In the genomic region with DNA sequence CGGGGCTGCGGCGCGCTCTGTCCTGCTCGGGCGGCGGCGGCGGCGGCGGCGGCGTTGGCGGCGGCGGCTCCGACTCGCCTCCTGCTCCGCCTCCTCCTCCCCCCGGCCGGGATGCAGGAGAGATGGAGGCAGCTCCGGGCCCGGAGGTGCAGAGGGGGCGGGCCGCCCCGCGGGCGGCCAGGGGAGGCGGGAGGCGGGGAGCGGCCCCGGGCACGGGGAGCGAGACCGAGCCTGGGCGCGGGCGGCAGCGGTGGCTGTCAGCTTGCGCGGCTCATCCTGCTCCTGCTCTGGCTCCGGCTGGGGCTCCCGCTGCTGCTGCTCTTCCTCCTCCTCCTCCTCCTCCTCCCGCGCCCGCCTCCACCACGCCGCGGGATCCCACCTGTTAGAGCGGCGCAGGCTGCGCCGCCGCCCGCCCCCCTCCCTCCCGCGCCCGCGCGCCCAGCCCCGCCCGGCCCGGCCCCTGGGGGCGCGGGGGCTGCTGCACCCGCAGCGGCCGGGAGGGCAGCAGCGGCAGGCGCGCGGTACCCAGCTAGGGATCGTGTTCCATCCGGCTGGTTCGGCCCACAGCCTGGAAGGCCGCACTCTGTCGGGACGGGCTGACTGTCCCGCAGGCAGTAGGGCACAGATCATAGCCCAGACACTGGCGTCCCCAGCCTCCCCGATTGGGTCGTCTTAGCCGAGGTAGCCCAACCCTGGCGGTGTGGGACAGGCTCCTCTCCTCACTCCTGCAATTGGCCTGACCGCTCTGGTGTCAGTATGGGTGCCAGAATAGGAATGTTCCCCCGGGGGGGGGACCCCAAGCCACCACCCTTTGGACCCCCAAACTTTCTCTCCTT, we compare ENCODE assay signal across 8 mouse cellular contexts. TPM values are rescaled to one million over a fixed set of nuclear protein-coding genes. Genes with fewer than 3 reads are reported as not detected.
DNase-seq lines count a peak whose midpoint lies in the region; ATAC-seq and TF ChIP-seq lines count a peak whose summit lies in the region.

Nol4l (minus strand) TSS at position 41 of the 836 bp plus-strand sequence.

- H3K4me3 ChIP-seq in spleen, adult 2 months (ENCODE audit: extremely low read depth, insufficient read depth, insufficient read length), result peak within 1 kb of the TSS; percentile 44
- H3K4me3 ChIP-seq in brown adipose tissue, adult 24 weeks (ENCODE audit: insufficient read depth, low read depth, low read length), result peak within 1 kb of the TSS; percentile 83
- peak within 1 kb of the TSS; percentile 80 for H3K4me3 ChIP-seq in forebrain, embryonic 15.5 days
- H3K4me3 ChIP-seq in lung, postnatal 0 days (ENCODE audit: low read depth, low read length), result peak within 1 kb of the TSS; percentile 60
- peak within 1 kb of the TSS; percentile 65 for H3K4me3 ChIP-seq in small intestine, adult 2 months (ENCODE audit: low read depth, low read length)

- peak within 1 kb of the TSS; percentile 59 for H3K9ac ChIP-seq in forebrain, embryonic 15.5 days (replicated peaks)
- H3K9ac ChIP-seq in lung, postnatal 0 days (replicated peaks; ENCODE audit: low read depth), result no peak within 1 kb of the TSS; the same call in 1 of the 2 replicates

- WGBS in spleen, adult 2 months, result 5% methylated on average over 58 of the region's 86 CpGs
- under 1% methylated on average over 44 of the region's 86 CpGs for WGBS in forebrain, embryonic 15.5 days
- WGBS in lung, postnatal 0 days, result 9% methylated on average over 26 of the region's 86 CpGs
- WGBS in small intestine, adult 2 months, result 2% methylated on average over 59 of the region's 86 CpGs

- no peaks in the 10 kb centered on the region for H3K36me3 ChIP-seq in spleen, adult 2 months (ENCODE audit: control insufficient read depth, insufficient read depth, low read length)
- no peaks in the 10 kb centered on the region for H3K36me3 ChIP-seq in forebrain, embryonic 15.5 days
- no peaks in the 10 kb centered on the region for H3K36me3 ChIP-seq in lung, postnatal 0 days (ENCODE audit: insufficient read depth, low read length)
- H3K36me3 ChIP-seq in small intestine, adult 2 months (ENCODE audit: control insufficient read depth, insufficient read depth, low read length), result no peaks in the 10 kb centered on the region

- TF ChIP-seq POLR2A in spleen, adult 2 months (IDR thresholded peaks at IDR 0.05; ENCODE audit: low read depth, low read length), result no peak
- no peak for TF ChIP-seq POLR2A in small intestine, adult 2 months (IDR thresholded peaks at IDR 0.05; ENCODE audit: low read depth, low read length)

- peak within 1 kb of the TSS; percentile 73 for H3K4me2 ChIP-seq in forebrain, embryonic 15.5 days (replicated peaks)
- H3K4me2 ChIP-seq in lung, postnatal 0 days (replicated peaks; ENCODE audit: low read depth, low read length), result peak within 1 kb of the TSS; percentile 99

- H3K4me1 ChIP-seq in spleen, adult 2 months (ENCODE audit: control insufficient read depth, insufficient read depth, insufficient read length), result peaks cover 26% of the 10 kb centered on the region
- no peaks in the 10 kb centered on the region; the same call in 1 of the 2 replicates for H3K4me1 ChIP-seq in brown adipose tissue, adult 24 weeks (ENCODE audit: control insufficient read depth, insufficient read depth, insufficient read length, low read length)
- peaks cover 26% of the 10 kb centered on the region for H3K4me1 ChIP-seq in forebrain, embryonic 15.5 days
- 0 out of 2 replicates have a peak, but pooled peaks cover 4% of the 10 kb centered on the region for H3K4me1 ChIP-seq in lung, postnatal 0 days (ENCODE audit: insufficient read depth, low read depth, low read length)
- H3K4me1 ChIP-seq in small intestine, adult 2 months (ENCODE audit: control insufficient read depth, insufficient read depth, insufficient read length, low read length), result no peaks in the 10 kb centered on the region; the same call in 1 of the 2 replicates

- H3K27ac ChIP-seq in spleen, adult 2 months (ENCODE audit: insufficient read depth, low read length), result no peak within 1 kb of the TSS
- no peak within 1 kb of the TSS for H3K27ac ChIP-seq in brown adipose tissue, adult 24 weeks (replicated peaks; ENCODE audit: low read depth, low read length)
- peak within 1 kb of the TSS; percentile 76 for H3K27ac ChIP-seq in forebrain, embryonic 15.5 days (replicated peaks)
- H3K27ac ChIP-seq in lung, postnatal 0 days (ENCODE audit: low read length), result no peak within 1 kb of the TSS
- no peak within 1 kb of the TSS for H3K27ac ChIP-seq in small intestine, adult 2 months (ENCODE audit: insufficient read depth, low read depth, low read length)

- DNase-seq in spleen, adult 2 months (ENCODE audit: low read depth in 1 of 2, low spot score in 2 of 2), result no peak
- no peak for DNase-seq in spleen, postnatal 36 days (ENCODE audit: low spot score in 2 of 2)
- peak; percentile 49 for DNase-seq in kidney, postnatal 14 days
- no peak for DNase-seq in lung, postnatal 0 days (ENCODE audit: low spot score)

- no peak for TF ChIP-seq CTCF in spleen, adult 2 months (IDR thresholded peaks at IDR 0.05; ENCODE audit: extremely low read depth, insufficient read depth, insufficient read length, insufficient replicate concordance)
- TF ChIP-seq CTCF in lung, postnatal 0 days (IDR thresholded peaks at IDR 0.05), result no peak
- TF ChIP-seq CTCF in small intestine, adult 2 months (IDR thresholded peaks at IDR 0.05; ENCODE audit: extremely low read depth, insufficient read length, insufficient replicate concordance, low read depth, low read length), result no peak

- no peaks in the 10 kb centered on the region for H3K9me3 ChIP-seq in forebrain, embryonic 15.5 days
- no peaks in the 10 kb centered on the region for H3K9me3 ChIP-seq in lung, postnatal 0 days (ENCODE audit: low read length)

- peak; percentile 23 for ATAC-seq in forebrain, embryonic 15.5 days (replicated peaks)
- ATAC-seq in lung, postnatal 0 days, result peak; percentile 6
- no peak for ATAC-seq in inflammation-experienced regulatory T-cells, adult 6 months

- peaks cover 26% of the 10 kb centered on the region for H3K27me3 ChIP-seq in spleen, adult 2 months (ENCODE audit: control insufficient read depth, insufficient read depth, low read length)
- H3K27me3 ChIP-seq in forebrain, embryonic 15.5 days, result no peaks in the 10 kb centered on the region; the same call in 1 of the 2 replicates
- peaks cover 10% of the 10 kb centered on the region for H3K27me3 ChIP-seq in lung, postnatal 0 days (replicated peaks; ENCODE audit: insufficient read depth, low read length)
- H3K27me3 ChIP-seq in small intestine, adult 2 months (ENCODE audit: control insufficient read depth, insufficient read depth, low read length), result peaks cover 33% of the 10 kb centered on the region

- TF ChIP-seq EP300 in lung, postnatal 0 days (IDR thresholded peaks at IDR 0.05), result no peak

RNA-seq across cellular contexts. Expression of gene Nol4l, which starts in this region (rescaled TPM):
- 2.5 TPM in 2 replicates for polyA plus RNA-seq in spleen, adult 2 months (2012; rRNA removed)
- polyA plus RNA-seq in brown adipose tissue, adult 24 weeks (2012; ENCODE audit: insufficient read depth, insufficient read length, missing spikeins), result 3.4 and 7.1 TPM in 2 replicates
- polyA plus RNA-seq in forebrain, embryonic 15.5 days (2015; fragmentation: Nextera tagmentation; extraction: Ambion mirVana), result 44.1 and 44.8 TPM in 2 replicates
- 8.3 and 9.9 TPM in 2 replicates for polyA plus RNA-seq in lung, postnatal 0 days (2015; fragmentation: Nextera tagmentation; extraction: Ambion mirVana)
- polyA plus RNA-seq in small intestine, adult 2 months (2012; rRNA removed), result 23.5 and 47.5 TPM in 2 replicates
- 1 to 10 TPM; 2.4 to 3.9 (median 2.4) TPM for polyA plus RNA-seq in inflammation-experienced regulatory T-cells, adult 6 months (2017; shearing (Covaris generic))
